Mouse (Mus musculus) kidney, postnatal 4 days (tissue): ENCODE measurements around the gene Krtap19-4.

Experiments
- DNase-seq, 2 experiments: peaks; one replicate each; pipeline ENCODE4 v3.0.0; 2021; ENCODE audit warnings: mixed read lengths in 2 of 2

Gene Krtap19-4

GRCm38 (mm10) chr16:88884989-88885388, at the start of gene Krtap19-4:
Gene Krtap19-4, minus strand, starts transcription at chr16:88885089.
- no peak for DNase-seq

DNA sequence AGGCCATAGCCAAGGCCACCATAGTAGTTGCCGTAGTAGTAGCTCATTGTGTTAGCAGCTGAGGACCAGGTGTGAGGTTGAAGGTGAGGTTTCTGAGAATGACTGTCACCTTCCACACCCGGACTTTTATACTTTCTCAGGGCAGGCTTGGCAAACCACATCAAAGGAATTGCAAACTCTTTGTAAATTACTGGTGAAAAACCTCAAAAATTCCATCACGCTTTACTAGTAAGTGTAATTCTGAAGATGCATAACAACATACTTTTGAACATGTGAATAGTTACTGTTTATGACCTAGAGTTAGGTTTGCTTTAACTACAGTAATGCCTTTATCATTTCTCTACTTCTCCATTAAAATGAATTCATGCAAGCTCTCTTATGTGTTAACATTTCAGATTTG, 47.3 kb upstream of the Krtap19-4 start, which contains the start of gene Krtap19-9b:
Gene Krtap19-9b, minus strand, starts transcription at position 101 of the 400 bp plus-strand sequence.
- DNase-seq = no peak

DNA sequence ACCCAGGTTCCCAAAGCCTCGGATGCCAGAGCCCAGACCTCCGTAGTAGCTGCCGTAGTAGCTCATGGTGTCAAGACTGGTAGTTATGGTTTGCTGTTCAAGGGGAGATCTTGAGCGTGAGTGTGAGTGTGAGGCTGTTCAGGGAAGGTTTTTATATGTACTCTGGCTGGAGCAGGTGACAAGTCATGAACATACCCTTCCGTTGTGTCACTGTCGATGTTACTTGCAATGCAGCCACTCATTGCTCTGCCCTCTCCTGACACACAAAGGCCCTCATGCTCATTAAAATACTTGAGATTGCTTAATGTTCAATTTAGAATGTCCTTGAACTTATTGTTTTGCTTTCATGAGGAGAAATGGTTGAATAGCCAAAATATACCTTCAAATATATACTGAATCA, 11.5 kb upstream of the Krtap19-4 start, which contains the start of gene Krtap19-5:
Gene Krtap19-5, minus strand, starts transcription at position 101 of the 400 bp plus-strand sequence.
- DNase-seq = no peak

DNA sequence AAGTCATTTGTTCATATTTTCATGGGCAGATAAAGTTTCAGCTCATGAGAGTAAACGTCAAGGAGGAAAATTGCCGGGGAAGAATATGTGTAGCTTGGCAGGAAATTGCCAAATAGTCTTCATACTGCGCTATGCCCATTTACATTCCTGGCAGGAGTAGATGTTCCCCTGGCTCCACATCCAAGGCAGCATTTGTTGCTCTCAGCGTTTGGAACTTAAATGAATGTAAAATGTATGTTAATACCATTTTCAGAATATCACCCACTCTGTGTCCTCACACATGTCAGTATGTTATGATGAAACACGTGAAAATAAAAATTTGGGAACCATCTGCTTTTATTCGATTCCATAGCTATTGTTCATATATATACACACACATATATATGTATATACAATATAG, 2.0 kb upstream of the Krtap19-4 start:
- no peak for DNase-seq

- DNase-seq = no peak
Measured at GRCm38 (mm10) chr16:88877938-88878337, 7.0 kb downstream of the Krtap19-4 start, which contains the start of gene Krtap19-3. Gene Krtap19-3, minus strand, starts transcription at chr16:88878038.

DNA sequence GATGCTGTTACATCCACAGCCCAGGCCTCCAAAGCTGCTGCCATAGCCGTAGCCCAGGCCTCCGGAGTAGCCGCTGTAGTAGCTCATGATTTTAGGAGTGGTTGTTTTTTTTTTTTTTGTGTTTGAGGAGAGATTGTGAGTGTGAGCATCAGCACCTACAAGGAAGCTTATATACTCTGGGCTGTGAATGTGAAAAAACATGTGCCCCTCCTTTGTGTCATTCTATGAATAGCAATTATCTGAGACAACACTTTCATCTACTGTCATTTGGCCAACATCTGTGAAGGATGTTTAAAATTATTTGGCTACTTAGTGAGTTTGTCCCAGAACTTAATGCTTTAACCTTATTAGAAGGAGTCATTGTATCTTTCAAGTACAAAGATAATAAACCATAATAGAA, 10.7 kb downstream of the Krtap19-4 start, which contains the start of gene Krtap19-2:
Gene Krtap19-2, minus strand, starts transcription at position 101 of the 400 bp plus-strand sequence.
- no peak for DNase-seq

DNA sequence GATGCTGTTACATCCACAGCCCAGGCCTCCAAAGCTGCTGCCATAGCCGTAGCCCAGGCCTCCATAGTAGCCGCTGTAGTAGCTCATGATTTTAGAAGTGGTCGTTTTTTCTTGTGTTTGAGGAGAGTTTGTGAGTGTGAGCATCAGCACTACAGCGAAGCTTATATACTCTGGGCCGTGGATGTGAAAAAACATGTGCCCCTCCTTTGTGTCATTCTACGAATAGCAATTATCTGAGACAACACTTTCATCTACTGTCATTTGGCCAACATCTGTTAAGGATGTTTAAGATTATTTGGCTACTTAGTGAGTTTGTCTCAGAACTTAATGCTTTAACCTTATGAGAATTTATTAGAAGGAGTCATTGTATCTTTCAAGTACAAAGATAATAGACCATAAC, 15.6 kb downstream of the Krtap19-4 start, which contains the start of gene Krtap19-1:
Gene Krtap19-1, minus strand, starts transcription at position 101 of the 400 bp plus-strand sequence.
- DNase-seq = no peak

GRCm38 (mm10) chr16:88864887-88865407, 19.9 kb downstream of the Krtap19-4 start:
- DNase-seq = no peak

DNA sequence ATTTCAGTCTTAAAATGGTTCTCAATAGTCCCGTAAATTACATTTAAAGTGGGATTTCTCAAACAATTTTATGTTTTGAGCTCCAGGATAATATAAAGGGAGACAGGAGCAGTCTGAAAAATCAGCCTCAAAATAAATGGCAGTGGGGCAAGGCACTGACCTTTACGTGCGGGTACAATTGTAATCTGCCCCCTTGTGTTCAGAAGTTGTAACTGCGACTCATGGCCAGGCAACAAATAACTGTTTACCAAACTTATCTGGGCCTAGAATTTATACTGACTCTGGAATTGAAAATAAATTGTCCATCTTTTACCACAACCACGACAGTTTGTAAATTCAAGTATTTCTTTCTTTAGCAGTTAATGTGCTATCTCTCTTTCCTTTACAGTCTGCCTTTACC, 33.4 kb downstream of the Krtap19-4 start:
- peak; percentile 5 to 36 for DNase-seq

DNA sequence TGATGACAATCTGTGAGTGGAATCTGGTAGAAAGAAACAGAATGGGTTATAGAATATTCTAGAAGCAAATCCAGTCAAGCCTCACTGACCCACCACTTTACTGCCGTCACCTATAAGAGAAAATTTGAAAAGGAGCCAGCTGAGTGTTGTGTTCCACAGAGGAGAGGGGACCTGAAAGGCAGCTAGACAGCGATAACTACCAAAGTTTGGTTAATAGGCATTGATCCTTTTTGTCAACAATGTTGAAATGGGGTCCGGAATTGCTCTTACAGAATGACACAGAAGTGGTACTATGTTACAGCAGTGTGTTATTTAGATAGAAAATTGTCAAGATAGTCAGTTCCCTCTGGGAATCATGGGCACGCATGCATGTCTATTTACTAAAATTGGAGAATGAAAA, 36.3 kb downstream of the Krtap19-4 start:
- no peak for DNase-seq

- no peak for DNase-seq
Measured at GRCm38 (mm10) chr16:88847363-88847762, 37.5 kb downstream of the Krtap19-4 start.
